Mouse (Mus musculus) ES-E14 (cell line): ENCODE measurements at regions not wholly inside any gene's neighbourhood (a gene's known extent, or its start where the extent isn't known, plus 50 kb on each side); places are given as distances from the start of the nearest gene placed in this dataset.

Experiments used
- DNase-seq: peaks from one replicate; pipeline ENCODE4 v3.0.0-alpha.2; 2013; ENCODE audit warnings: low read depth, low spot score
- H3K27ac ChIP-seq: 2 replicates; pipeline ENCODE4 v1.5.1; 2012; ENCODE audit warnings: low read depth, mild to moderate bottlenecking, low read length, moderate library complexity, mixed read lengths; ENCODE audit not compliant: poor library complexity, insufficient read depth, severe bottlenecking
- H3K36me3 ChIP-seq: 2 replicates; pipeline ENCODE4 v1.6.1; 2012; ENCODE audit warnings: mild to moderate bottlenecking, low read length, moderate library complexity, mixed read lengths; ENCODE audit not compliant: control insufficient read depth, poor library complexity, insufficient read depth, severe bottlenecking
- H3K4me1 ChIP-seq, 2 experiments: fragments of 150-350 bp in 1 of 2; sonication (generic) in 1 of 2; 2 replicates each; pipeline ENCODE4 v1.6.1; 2012; ENCODE audit warnings: low read length in 2 of 2, mild to moderate bottlenecking in 1 of 2, mixed read lengths in 1 of 2; ENCODE audit not compliant: control insufficient read depth in 2 of 2, insufficient read depth in 2 of 2, poor library complexity in 1 of 2
- H3K4me3 ChIP-seq, 2 experiments: fragments of 150-350 bp in 1 of 2; sonication (generic) in 1 of 2; 2 replicates each; pipeline ENCODE4 v1.5.1; 2012; ENCODE audit warnings: low read length in 2 of 2, low read depth in 1 of 2, mild to moderate bottlenecking in 1 of 2, mixed read lengths in 1 of 2; ENCODE audit not compliant: insufficient read depth in 1 of 2, poor library complexity in 1 of 2, severe bottlenecking in 1 of 2
- H3K9ac ChIP-seq: 2 replicates; pipeline ENCODE4 v1.6.1; 2012; ENCODE audit warnings: low read depth, mild to moderate bottlenecking, low read length, mixed read lengths; ENCODE audit not compliant: poor library complexity, insufficient read depth, severe bottlenecking
- H3K9me3 ChIP-seq: fragments of 150-350 bp; sonication (generic); 2 replicates; pipeline ENCODE4 v1.6.1; 2012; ENCODE audit warnings: low read depth, mild to moderate bottlenecking, low read length; ENCODE audit not compliant: control insufficient read depth, insufficient read depth
- CHD2 ChIP-seq: IDR thresholded peaks from 2 replicates; pipeline ENCODE4 v1.6.1; 2014; ENCODE audit warnings: mild to moderate bottlenecking, low read depth, low read length, inconsistent platforms
- HCFC1 ChIP-seq: IDR thresholded peaks from 2 replicates; pipeline ENCODE4 v1.6.1; 2012; ENCODE audit warnings: low read length, inconsistent platforms, borderline replicate concordance; ENCODE audit not compliant: insufficient read depth
- MAFK ChIP-seq: IDR thresholded peaks from 2 replicates; pipeline ENCODE4 v1.6.1; 2014; ENCODE audit warnings: mild to moderate bottlenecking, low read depth, low read length, inconsistent platforms; ENCODE audit not compliant: insufficient read depth
- ZC3H11A ChIP-seq: IDR thresholded peaks from 2 replicates; pipeline ENCODE4 v1.6.1; 2012; ENCODE audit warnings: low read depth, mild to moderate bottlenecking, inconsistent platforms, low read length, borderline replicate concordance
- ZNF384 ChIP-seq: IDR thresholded peaks from 2 replicates; pipeline ENCODE4 v1.6.1; 2012; ENCODE audit warnings: low read depth, low read length, inconsistent platforms
- in situ Hi-C, 2 experiments: fragments of 600-800 bp; cut with MboI; formaldehyde crosslinking; loops; one replicate each; pipeline ENCODE4 v1.15.1; 2025; ENCODE audit warnings: low sequenced_read_pairs in 2 of 2, inconsistent platforms in 1 of 2; ENCODE audit not compliant: unreplicated experiment in 2 of 2

- Histone ChIP-seq H3K36me3 (no peaks in the 10 kb centered on the region), H3K4me3 (no peak overlapping the region), H3K9ac (no peak overlapping the region), H3K4me1 (no peaks in the 10 kb centered on the region; a peak in 1 of 4 replicates), H3K9me3 (no peaks in the 10 kb centered on the region), H3K27ac (no peak overlapping the region)
- DNase-seq = no peak
- TF ChIP-seq HCFC1 = no peak
- no peak for TF ChIP-seq ZC3H11A
- TF ChIP-seq MAFK = no peak
- TF ChIP-seq ZNF384 = no peak
- no peak for TF ChIP-seq CHD2
- in situ Hi-C loops = no loop called here
Measured at GRCm38 (mm10) chr13:35208319-35208718, 181.4 kb upstream of the Eci2 start.

DNA sequence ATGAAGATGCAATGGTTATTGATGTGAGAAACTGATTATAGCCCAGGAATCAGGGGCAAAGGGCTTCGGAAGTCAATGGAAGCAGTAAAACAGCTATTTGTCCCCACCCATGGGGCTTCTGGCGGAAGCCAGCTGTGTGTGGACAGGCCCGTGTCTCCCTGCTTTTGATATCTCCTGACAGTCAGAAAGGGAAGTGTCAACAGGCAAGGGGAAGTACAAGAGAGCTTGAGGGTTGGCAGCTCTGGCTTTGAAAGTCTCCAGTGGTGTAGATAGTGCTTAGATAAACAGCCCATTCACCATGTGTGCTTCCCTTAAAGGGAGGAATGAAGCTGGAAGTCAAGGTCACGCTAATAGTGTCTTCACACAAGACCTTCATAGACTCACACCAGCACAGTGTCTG, 182.7 kb upstream of the Eci2 start:
- in situ Hi-C loops = no loop called here
- Histone ChIP-seq H3K36me3 (no peaks in the 10 kb centered on the region), H3K27ac (no peak overlapping the region), H3K4me1 (no peaks in the 10 kb centered on the region; a peak in 1 of 4 replicates), H3K4me3 (no peak overlapping the region), H3K9me3 (no peaks in the 10 kb centered on the region), H3K9ac (no peak overlapping the region)
- TF ChIP-seq HCFC1 (no peak), ZC3H11A (no peak), MAFK (no peak), CHD2 (no peak), ZNF384 (no peak)
- no peak for DNase-seq

- Histone ChIP-seq H3K27ac (no peak overlapping the region), H3K9ac (no peak overlapping the region), H3K4me3 (no peak overlapping the region), H3K4me1 (no peaks in the 10 kb centered on the region; a peak in 1 of 4 replicates), H3K36me3 (no peaks in the 10 kb centered on the region), H3K9me3 (no peaks in the 10 kb centered on the region)
- DNase-seq = no peak
- TF ChIP-seq CHD2 (no peak), ZNF384 (no peak), MAFK (no peak), ZC3H11A (no peak), HCFC1 (no peak)
- in situ Hi-C loops = no loop called here
Measured at GRCm38 (mm10) chr13:35211834-35212233, 184.9 kb upstream of the Eci2 start.

DNA sequence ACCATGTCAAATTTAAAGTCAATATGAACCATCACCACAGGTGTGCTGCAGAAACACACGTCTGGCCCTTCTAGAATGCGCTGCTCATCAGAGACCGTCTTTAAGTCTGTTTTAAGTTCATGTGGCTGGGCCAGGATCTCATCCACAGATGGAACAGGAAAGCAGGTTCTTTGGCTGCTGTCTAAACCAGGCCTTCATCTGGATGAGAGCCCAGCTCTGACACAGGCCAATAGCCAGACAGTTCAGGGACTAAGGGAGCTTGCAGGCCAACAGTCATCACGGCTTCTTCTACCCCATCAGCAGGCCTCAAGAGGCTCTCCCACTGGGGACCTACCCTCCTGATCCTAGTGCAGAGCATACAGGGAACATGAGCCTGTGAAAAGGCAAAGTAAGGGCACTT, 185.4 kb upstream of the Eci2 start:
- TF ChIP-seq HCFC1 (no peak), ZNF384 (no peak), ZC3H11A (no peak), CHD2 (no peak), MAFK (no peak)
- Histone ChIP-seq H3K9me3 (no peaks in the 10 kb centered on the region), H3K27ac (no peak overlapping the region), H3K4me1 (no peaks in the 10 kb centered on the region; a peak in 1 of 4 replicates), H3K4me3 (no peak overlapping the region), H3K36me3 (no peaks in the 10 kb centered on the region), H3K9ac (no peak overlapping the region)
- DNase-seq = no peak
- in situ Hi-C loops = no loop called here

DNA sequence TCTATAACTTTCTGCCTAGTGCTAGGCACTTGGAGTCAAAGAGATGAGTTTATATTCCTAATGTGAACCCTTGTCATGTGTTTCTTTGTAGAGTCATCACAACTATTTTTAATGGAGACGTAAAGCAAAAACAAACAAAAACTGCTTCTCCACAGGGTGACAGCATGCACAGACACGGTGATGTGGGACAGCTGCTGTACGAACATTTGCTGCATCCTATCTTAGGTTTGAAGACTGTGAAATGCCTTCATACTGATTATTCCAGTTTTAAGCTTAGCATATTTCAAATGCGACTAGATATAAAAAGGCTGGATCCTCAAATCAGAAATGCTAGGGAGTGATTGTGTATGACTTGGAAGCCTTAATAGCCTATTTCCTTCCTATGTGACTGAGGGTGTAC, 187.3 kb upstream of the Eci2 start:
- H3K4me3 ChIP-seq = no peak overlapping the region
- in situ Hi-C loops = no loop called here
- no peaks in the 10 kb centered on the region for H3K4me1 ChIP-seq
- no peak for DNase-seq
- no peaks in the 10 kb centered on the region for H3K9me3 ChIP-seq
- no peak overlapping the region for H3K27ac ChIP-seq
- H3K9ac ChIP-seq = no peak overlapping the region
- TF ChIP-seq HCFC1 = no peak
- no peak for TF ChIP-seq ZC3H11A
- TF ChIP-seq ZNF384 = no peak
- no peak for TF ChIP-seq MAFK
- no peak for TF ChIP-seq CHD2
- H3K36me3 ChIP-seq = no peaks in the 10 kb centered on the region
